Mouse (Mus musculus): ENCODE results near the gene E130114P18Rik.

The E130114P18Rik gene

DNA sequence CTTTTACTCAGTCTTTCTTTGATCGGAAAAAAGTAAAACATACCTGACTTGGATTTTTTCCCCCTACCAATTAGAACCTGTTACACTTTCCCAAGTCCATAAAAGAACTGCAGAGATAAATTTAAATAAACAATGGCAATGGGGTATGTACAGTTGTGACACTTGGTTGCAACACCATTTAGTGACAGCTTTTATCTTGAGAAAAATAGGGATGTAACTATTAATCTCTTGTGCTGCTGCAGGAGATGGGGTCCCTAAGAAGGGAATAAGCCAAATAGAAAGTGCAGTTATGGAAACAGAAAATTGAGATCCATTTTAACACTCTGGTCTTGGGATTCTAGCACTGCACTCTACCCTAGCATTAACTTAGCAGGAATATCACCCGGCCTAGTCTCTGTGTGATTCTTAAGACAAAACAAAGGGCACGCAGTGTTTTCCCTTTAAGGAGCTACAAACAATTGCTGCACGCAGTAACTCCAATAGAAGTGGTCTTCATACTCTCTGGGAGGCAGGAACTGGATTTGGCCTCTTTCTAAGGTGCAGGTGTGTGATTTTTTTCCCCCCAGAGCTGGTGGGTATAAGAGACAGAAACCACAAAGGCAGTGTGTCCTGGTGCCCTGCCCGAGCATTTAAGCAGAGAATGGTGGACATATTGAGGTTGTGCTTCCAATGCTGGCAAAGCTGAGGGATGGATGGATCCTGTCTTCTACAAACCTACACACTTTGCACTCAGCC lies 25.4 kb downstream of the E130114P18Rik start:
- DNase-seq (ENCODE audit: low spot score in 2 of 2): no peak

DNA sequence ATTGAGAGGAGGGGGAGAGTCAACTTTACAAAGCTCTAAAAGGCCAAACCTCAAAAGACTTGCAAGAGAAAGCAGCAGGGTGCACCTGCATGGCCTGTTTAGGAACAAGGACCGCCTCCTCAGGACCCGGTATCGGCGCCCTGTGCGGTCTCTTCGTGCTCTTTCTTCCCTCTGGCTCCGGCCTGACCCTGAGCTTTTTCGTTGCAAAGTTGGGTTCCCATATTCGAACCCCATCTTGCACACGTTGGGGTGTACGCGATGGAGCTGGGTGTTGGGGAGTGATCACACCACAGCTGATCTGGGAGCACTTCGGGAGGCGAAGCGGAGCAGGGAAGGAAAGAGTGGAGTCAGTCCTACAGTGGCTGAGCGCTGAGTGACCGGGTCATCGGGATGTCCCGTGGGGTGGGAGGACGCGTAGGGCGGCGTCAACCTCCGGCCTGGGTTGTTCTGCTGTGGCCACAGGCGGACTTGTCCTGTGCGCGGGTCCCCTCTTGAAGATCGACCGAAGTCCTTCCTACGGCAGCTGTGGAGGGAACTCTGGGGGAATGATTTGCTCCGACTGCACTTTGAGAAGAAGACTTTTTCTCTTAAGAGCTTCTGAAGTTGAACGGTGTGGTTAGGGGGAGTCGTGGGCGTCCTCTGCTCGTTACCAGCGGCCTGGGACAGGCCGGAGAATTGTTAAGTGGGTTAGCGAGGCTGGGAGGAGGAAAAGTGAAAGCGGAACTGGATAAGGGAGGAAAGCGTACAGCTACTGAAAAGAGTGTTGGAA lies 26.2 kb downstream of the E130114P18Rik start:
- peak in 1 of 2 experiments; percentile 43 for DNase-seq (ENCODE audit: low spot score in 2 of 2)

DNA sequence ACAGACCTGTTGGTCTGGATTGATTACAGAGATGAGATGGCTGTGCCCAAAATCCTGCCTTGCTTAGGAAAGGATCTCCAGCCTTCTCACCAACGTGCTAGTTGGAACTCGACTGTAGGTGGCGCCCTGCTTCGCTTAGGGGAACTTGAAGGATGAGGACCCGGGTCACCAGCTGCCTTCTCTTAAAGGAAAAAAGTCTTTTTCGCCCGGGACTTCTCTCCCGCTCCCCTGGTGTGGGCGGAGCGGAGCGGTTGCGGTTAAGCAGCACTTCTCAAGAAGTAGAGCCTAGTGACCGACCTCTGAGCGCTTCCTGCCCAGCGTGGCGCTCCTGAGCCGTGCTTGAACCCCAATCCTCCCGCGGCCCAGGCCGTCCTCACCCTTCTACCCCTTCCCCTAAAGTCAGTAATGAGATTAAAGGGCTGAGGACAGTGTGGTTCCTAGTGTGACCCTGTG lies 26.8 kb downstream of the E130114P18Rik start:
- peak; percentile 73 to 86 for DNase-seq (ENCODE audit: low spot score in 2 of 2)

DNA sequence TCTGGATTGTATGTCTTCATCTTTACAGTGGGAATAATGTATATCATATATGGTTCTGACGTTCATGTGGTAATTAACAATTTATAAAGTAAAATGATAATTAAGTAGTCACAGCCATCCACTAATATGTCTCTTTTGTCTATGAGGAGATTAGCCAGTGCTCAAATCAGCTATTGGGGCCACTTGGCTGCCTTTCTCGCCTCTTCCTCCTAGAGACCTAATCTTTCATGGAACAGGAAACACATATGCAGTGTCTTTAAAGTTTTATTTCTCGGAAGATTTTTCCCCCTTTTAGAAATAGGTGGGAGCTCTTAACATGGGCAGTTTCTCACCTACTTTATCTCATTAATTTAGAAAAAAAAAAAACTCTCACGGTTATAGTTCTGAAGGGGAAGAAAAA lies 27.5 kb downstream of the E130114P18Rik start:
- DNase-seq (ENCODE audit: low spot score in 2 of 2): no peak

DNA sequence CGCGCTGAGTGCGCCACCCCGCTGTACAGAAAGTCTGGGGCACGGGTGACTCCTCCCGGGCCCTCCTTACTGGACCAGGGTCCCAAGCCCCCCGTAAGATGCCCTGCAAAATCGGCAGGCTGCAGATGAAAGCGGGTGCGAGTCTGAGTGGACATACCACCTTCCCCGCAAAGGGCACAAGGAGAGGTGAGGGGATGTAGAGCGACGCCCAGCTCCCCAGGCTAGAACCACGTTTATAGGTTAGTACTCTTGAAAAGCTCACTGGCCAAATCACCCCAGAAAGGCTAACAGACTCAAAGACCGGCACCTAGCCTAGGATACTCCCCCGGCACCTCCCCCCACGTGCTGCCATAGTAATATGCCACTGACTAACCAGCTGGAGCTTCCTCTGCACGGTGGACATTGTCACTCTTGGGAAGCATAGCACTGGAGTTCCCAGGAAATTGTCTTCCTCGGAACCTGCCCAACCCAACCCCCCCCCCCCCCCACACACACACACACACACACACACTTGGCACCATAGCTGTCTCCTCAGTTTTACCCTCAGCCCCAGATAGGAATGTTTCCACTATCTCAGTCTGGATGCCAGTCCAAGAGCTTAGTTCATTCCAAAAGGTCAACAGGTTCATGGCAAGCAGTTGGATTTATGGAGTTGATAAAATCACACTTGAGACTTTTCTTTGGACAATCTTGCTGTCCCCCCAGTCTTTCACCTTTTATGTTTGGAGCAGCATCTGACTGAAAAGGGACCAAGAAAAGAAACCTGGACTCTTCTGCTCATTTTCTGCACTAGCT lies 31.6 kb downstream of the E130114P18Rik start:
- DNase-seq (ENCODE audit: low spot score in 2 of 2): no peak

DNA sequence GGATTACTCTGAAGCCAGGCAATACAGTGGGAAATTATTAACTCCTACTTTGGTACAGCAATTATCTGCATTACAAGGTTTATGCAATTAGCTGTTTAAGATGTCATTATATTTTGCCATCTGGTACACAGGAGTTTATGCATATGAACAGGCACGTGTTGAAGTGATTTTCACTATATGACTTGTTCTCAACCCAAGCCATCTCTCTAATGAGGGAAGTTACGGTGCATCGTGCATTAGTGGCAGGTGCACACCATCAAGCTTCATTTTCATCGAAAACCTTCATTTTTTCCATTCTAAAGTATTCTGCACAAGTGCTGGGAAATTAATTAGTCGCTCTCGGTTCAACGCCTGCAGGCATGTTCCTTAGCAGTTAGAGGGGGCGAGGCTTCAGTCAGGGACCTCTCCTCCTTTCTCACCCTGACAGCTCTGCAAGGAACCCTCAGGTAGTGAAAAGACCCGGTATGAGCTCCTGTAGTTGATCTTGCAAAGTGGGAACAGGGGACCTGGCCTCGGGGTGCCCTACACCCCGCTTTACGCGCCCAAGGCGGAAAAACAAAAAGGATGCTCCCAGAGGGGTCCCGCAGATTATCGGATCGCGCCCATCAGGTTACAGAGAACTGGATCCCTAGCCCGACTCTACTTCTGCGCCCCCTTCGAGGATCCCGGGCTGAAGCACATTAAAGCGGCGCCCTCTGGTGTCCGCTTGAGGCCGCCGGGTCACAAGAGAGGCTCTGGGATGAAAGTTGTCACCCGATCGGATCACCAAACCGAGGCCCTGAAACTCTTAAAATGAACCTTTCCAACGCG lies 32.4 kb downstream of the E130114P18Rik start:
- DNase-seq (ENCODE audit: low spot score in 2 of 2): peak; percentile 39 to 75

DNA sequence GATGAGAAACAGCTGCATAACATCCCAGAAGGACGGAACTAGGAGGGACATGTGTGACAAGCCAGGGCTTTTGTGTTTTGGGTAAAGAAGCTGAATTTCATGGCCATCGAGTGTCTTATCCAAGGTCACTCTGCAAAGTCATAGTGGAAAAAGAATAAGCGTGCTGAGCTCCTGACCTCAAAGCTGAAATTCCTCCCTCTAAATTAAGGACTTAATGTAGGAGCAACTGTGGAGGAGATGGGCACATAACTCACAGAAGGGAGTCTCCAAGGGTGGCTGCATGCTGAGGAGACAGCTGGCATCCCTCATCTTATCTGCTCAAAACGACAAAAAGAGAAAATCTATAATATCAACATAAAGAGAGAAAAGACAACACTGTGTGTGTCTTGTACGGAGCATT lies 33.9 kb downstream of the E130114P18Rik start:
- DNase-seq (ENCODE audit: low spot score in 2 of 2): no peak

DNA sequence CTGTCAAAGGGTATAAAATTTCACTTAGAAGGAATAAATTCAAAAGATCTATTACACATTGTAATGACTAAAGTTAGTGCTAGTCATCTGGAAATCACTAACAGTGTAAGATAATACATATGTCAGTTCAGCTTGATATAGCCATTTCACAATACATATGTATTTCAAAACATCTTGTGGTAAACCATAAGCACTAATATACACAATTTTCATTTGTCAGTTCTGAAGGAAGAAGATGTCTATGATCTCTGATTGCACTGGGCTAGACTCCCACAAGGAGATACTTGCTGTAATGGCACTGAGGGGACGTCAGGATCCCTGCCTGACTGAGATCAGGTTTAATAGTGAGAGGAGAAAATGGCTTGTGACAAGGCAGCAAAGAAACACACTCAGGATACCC lies 44.5 kb downstream of the E130114P18Rik start:
- no peak for DNase-seq (ENCODE audit: low spot score in 2 of 2)

DNA sequence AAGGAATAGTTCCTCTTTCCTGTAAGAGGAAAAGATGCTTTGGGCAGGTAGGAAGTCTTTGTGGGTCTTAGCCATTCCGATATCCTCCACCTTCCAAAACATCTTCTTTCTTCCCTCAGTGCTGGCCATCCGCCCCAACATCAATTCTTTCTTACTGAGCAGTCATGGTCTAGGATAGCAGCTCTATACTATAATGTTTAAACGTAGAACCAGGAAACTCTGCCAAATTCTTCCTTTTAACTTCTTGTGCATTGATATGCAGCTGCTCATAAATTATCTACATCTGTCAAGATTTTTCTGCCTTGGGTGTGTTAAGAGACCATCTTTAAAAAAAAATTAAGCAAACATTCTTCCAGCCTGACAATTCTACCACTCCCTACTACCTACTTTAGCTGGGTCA lies 47.5 kb downstream of the E130114P18Rik start:
- no peak for DNase-seq (ENCODE audit: low spot score in 2 of 2)

DNA sequence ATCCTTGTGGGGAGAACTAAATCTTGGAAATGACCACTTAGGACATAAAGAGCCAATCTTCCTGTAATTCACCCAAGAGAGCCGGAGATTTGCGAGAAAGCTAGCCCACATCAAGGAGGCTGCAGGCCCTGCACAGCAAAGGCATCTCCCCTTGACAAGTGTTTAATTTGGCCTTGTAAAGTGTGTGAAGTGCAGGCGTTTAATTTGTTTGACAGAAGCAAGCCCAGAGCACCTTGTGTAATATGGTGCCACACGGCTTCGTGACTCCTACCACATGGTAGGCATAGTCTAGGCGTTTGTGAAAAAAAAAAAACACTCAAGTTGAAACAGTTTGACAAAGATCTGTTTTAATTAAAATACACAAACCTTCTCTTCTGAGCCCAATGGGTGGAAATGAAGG lies 47.9 kb downstream of the E130114P18Rik start:
- no peak for DNase-seq (ENCODE audit: low spot score in 2 of 2)

DNA sequence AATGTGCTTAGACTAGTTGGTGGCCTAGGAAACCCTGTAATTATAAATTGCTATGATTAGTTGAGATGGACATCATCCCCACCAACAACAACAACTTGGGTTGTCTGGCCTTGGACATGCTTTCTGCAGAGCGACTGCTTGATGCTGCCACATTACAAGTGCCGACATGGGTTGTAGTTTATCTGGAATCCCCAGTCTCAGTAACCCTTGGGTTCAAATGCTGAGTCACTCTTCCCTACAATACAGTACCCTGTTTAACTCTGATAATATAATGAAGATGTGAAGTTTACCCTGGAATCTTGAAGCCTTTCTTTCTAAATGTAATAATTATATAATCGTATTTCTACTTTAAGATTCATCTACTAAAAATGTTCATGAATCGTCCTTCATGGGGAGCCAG lies 49.4 kb downstream of the E130114P18Rik start:
- DNase-seq (ENCODE audit: low spot score in 2 of 2): no peak

DNA sequence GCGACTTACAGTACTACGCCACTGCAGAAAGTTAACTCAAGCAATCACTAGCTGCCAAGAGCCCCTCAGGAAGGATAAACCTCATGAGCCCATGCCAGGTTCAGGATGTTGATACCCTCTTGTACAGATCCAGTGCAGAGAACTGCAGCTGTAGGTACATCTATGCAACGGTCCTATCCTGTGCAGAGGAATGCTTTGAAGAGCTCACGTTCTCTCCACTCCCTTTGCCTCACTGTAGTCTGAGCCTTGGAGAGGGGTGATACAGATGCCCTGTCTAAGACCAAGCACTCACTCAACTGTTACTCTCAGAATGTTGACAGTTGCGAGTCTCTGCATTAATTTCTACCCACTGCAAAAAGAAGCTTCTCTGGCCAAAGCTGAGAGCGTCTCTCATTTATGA lies 54.5 kb downstream of the E130114P18Rik start:
- no peak for DNase-seq (ENCODE audit: low spot score in 2 of 2)

DNA sequence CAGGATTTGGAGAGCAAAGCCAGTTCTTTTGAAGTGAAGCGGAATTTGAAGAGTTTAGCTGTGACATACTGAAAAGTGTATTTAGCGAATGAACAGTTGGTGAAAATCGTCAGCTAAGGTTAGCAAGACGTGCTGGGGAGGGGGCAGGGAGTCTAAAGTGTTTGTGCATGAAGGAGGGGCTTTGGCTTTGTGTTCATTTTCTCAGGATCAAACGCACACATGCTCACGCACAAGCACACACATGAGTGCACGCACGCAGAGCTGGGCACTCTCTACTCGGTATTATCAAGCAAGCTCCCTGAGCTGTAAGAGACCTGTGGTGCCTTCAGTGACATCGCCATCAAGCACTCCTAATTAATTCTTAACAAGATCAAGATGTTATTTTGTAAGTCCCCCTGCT lies 55.2 kb downstream of the E130114P18Rik start:
- no peak for DNase-seq (ENCODE audit: low spot score in 2 of 2)

DNA sequence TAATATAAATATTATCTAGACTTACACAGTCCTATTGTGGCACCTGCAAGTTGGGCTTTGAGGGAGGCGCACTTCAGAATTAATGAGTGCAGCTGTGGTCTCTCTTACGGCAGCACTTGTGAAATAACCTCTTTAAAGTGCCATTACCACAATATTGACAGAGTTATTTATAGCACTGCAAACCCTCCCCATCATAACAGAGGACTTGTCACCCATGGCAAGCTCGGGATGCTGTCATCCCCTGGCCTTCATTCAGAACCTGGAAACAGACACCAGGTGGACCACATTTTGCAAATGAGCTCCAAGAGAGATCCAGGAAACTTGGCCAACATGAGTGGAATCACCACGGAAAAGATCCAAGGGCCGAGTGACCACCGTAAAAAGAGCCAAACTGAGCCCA lies 63.3 kb downstream of the E130114P18Rik start:
- no peak for DNase-seq (ENCODE audit: low spot score in 2 of 2)

DNA sequence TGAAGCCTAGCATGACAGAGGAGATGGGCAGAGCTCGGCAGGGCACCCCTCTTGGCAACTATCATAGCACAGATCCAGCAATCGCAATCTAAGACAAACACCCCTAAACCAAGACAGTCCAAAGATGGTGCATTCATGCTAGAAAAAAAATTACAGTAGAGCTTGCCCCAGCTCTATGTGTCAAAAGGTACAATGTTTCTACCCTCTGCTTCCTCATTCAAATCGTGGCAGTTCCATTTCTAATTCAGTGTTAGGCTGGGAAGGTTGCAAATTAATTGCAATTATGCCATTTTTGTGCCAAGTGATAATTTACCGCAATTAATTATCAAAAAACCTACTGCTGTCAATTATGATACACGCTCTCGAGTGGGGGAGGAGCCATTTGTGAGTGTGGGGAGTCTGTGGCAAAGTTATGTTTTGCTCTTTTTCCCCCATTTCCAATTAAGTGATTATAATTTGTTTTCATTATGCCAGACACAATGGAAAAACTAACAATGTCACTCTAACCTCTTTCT lies 63.7 kb downstream of the E130114P18Rik start:
- no peak for DNase-seq (ENCODE audit: low spot score in 2 of 2)

DNA sequence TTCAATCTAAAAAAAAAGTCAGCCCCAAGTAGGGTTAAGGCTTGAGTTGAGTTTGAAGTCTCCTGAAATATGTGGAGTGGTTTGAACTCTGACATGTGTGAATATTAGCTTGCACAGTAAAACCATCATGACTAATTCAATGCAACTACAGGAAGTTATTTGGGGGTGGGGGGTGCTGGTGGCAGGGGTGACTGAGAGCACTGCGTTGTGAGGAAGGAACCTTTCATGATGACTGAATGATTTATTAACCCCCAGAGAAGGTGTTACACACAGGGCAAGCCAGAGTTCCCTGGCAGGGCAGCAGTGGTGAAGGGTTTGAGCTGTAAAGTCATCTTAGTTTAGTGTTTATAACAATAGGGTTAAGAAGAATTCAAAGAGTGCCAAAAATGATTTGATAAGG lies 65.3 kb downstream of the E130114P18Rik start:
- DNase-seq (ENCODE audit: low spot score in 2 of 2): no peak

DNA sequence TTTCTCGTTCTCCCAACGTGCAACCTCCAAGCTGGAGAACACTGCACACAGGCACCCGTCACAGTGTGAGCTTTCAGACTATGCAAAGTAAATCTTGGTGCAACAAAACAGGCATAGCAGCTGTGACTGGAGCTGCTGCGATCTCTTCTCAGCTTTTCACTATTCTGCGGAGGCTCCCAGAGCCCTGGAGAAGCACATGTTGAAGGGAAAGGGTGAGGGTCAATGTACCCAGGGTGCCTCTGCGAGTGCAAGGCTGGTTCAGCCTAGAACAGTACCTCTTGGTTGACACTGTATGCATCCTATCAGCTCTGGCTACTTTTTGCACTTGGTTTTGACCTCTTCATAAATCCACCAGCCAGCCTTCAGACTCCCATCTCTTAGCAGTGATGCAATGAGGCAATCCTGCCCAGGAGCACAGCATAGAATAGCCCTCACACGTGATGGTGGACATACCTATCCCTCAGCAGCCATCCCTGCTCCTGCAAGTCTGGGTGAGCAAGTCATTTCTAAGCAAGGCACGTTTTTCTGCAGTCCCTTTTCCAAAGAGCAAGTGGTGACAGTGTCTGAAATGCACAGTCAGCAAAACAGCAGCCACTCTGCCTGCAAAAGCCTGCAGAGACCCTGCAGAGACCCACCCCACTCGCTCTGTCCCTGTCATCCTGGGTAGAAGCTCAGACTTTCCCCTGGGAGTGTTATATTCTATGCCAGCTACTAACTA lies 67.7 kb downstream of the E130114P18Rik start:
- no peak for DNase-seq (ENCODE audit: low spot score in 2 of 2)

DNA sequence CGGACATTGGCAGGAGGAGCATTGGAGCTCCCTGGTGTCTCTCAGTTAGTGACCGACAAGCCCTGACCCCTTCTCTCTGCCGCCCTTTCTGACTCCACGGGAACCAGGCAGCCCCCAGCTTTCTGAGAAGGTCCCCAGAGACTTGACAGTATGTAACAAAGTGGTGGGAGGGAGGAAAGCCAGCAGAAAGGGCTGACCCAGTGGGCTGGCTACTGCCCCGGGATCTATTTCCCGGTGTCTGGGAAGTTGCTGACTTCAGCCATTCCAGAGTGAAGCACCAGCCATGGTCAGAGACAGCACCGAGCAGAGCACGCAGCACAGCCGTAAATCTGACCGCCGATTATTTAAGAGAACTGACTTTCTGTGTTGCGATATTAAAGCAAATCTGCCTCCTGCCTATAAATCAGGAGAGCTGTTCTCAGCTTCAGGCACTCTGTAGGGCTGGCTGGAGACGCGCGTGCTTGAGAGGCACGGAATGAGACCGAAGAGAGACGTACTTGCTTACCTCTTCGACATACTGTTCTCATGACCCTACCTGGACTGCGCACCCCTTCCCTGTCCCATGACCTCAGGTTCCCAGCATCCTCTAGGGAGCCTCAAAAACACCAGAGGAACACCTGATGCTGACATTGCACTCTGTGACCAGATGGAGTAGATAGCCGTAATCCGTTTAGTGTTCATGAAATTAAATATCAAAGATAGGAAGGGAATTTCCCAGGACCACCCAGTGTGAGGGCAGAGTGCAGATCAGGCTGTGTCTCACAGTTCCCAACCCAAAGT lies 70.3 kb downstream of the E130114P18Rik start:
- DNase-seq (ENCODE audit: low spot score in 2 of 2): no peak

DNA sequence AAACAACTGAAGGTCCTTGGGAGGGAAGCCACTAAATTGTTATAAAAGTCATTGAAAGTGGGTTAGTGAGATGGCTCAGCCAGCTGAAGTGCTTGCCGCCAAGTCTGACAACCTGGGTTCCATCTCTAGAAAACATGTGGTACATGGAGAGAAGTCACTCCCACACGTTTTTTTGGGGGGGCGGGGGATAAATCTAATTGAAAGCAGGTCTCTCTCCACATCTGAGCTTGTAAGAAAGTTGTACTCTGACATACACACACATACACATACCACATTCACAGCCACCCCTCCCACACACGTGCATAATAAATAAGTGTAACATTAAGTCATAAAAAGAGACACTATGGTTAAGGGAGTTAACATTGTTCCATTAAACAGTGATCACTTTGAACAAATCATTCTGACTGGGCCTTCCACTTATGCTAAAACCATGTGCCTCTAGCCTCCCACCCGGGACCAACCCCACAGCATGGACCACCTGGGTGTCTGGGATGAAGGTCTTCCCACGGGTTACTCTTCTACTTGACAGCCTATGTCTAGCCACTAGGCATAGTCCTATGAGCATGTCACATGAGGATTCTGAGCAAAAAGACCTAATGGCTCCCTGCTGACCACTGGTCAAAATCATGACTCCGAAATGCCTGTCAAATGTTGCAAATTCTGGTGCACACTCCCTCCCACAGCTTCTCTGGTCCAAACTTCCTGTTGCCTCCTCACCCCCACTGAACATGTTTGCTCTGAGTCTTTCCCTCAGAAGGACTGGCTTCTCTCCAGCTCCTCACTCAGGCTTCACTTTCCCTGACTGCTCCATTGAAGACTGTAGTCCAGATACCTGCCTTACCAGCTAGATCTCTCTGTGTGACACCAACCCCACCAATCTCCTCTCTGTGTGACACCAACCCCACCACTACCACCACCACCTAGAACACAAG lies 80.9 kb downstream of the E130114P18Rik start:
- no peak for DNase-seq (ENCODE audit: low spot score in 2 of 2)

Data from frontal cortex, postnatal 10 days (tissue).